Mouse (Mus musculus) frontal cortex, postnatal 14 days (tissue): ENCODE measurements around the gene Zfand6.

Experiments
- DNase-seq, 2 experiments: peaks; one replicate each; pipeline ENCODE4 v3.0.0; 2022; ENCODE audit warnings: low spot score in 2 of 2

Gene Zfand6

GRCm38 (mm10) chr7:84651303-84651986 is 38.3 kb downstream of the Zfand6 start:
- DNase-seq, result no peak

- no peak for DNase-seq
Measured at GRCm38 (mm10) chr7:84649016-84649415, 40.7 kb downstream of the Zfand6 start.

GRCm38 (mm10) chr7:84646256-84646655 is 43.5 kb downstream of the Zfand6 start:
- DNase-seq, result no peak

GRCm38 (mm10) chr7:84643270-84643998 is 46.3 kb downstream of the Zfand6 start:
- no peak for DNase-seq

GRCm38 (mm10) chr7:84642159-84642928 is 47.4 kb downstream of the Zfand6 start:
- no peak for DNase-seq

GRCm38 (mm10) chr7:84636939-84637338 is 52.8 kb downstream of the Zfand6 start:
- DNase-seq, result no peak

- DNase-seq, result no peak
Measured at GRCm38 (mm10) chr7:84631878-84632277, 57.9 kb downstream of the Zfand6 start.

- DNase-seq, result no peak
Measured at GRCm38 (mm10) chr7:84623718-84624117, 66.0 kb downstream of the Zfand6 start.

GRCm38 (mm10) chr7:84620956-84621355 is 68.8 kb downstream of the Zfand6 start:
- no peak for DNase-seq

- no peak for DNase-seq
Measured at GRCm38 (mm10) chr7:84618951-84619350, 70.8 kb downstream of the Zfand6 start.

GRCm38 (mm10) chr7:84612445-84612844 is 77.3 kb downstream of the Zfand6 start:
- DNase-seq, result no peak

- DNase-seq, result no peak
Measured at GRCm38 (mm10) chr7:84611609-84612008, 78.2 kb downstream of the Zfand6 start.

- DNase-seq, result peak in 1 of 2 experiments; percentile 9
Measured at GRCm38 (mm10) chr7:84606293-84606749, 83.4 kb downstream of the Zfand6 start, which contains the start of gene Fah. Gene Fah (minus strand): TSS chr7:84606722.

- DNase-seq, result peak; percentile 50 to 63
Measured at GRCm38 (mm10) chr7:84605704-84606292, 84.0 kb downstream of the Zfand6 start.

GRCm38 (mm10) chr7:84605033-84605687 is 84.6 kb downstream of the Zfand6 start:
- DNase-seq, result no peak

GRCm38 (mm10) chr7:84604501-84604900 is 85.3 kb downstream of the Zfand6 start:
- peak in 1 of 2 experiments; percentile 2 for DNase-seq

GRCm38 (mm10) chr7:84601331-84601730 is 88.4 kb downstream of the Zfand6 start:
- DNase-seq, result no peak

GRCm38 (mm10) chr7:84600631-84601030 is 89.1 kb downstream of the Zfand6 start:
- DNase-seq, result no peak

GRCm38 (mm10) chr7:84596633-84597032 is 93.1 kb downstream of the Zfand6 start:
- no peak for DNase-seq

- DNase-seq, result no peak
Measured at GRCm38 (mm10) chr7:84596002-84596401, 93.8 kb downstream of the Zfand6 start.

- no peak for DNase-seq
Measured at GRCm38 (mm10) chr7:84594917-84595303, 94.8 kb downstream of the Zfand6 start.
